Mouse (Mus musculus): Measurements from ENCODE around the gene Slc25a17.

Gene Slc25a17

DNA sequence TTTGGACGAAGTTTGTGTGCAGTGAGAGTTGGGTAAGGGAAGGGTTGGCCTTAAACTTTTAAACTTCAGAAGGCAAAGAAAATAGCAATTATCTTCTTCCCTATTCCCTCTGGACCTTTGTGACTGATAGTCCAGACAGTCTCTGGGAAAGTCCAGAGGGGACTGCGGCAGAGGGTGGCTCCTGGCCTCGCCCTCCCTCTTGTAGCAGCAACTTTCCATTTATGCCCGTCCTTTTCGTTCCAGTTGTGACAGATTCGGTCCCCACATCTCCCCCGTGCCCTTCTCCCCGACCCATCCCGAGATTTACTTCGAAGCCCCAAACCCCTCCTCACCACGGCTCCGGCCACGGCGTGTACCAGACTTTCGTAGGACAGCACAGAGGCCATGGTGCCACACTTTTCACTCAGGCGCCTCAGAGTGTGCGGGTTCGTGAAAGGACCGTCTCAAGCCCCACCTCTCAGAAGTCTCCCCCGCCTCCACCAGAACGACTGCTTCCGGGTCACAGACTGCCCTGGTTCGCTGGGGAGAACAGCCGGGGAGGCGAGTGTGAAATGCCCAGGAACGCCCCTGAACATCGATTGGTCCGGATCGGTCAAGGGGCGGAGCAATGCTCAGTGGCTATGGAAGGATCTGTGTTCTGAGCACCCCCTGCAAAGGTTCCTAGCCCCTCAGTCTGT is at the start of gene Slc25a17:
Gene Slc25a17, minus strand, starts transcription at position 468 of the 677 bp plus-strand sequence.
- in situ Hi-C loops (cut with MboI), result no loop called here

DNA sequence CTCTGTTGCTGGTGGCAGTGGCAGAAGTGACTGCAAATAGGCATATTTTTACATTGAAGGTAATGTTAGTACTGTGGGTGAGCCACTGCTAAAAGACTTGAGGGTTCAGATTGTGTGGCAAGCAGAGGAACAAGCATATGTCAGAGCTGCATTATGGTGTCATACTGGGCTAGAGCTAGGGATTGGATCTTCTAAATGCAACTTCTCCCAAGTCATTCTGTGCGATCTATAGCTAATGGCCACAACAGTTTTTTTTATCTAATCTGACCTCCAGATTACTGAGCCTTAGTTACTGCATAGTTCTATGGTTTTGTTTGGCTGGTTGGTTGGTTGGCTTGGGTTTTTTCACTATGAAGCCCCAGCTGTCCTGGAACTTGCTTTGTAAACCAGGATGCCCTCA is 47.6 kb upstream of the Slc25a17 start, which contains the start of gene Dnajb7:
Gene Dnajb7, minus strand, starts transcription at position 101 of the 400 bp plus-strand sequence.
- in situ Hi-C loops (cut with MboI), result no loop called here

DNA sequence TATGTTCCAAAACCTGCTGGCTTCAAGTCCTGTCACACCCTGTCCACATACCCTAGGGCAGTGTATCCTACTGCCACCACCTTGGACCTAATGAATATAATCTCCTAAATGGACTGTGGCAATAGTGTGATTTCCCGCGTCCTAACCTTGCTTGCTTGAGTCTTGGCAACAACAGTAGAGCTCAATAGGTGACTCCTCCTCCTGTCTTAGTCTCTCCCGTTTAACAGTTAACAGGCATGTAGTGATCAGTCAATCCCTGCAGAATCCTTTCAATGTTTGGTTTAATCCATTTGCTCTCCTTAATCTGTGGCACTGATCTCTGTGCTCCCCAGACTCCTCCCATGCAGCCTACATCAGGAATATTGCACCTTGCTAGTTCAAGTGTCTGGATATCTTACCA is 44.4 kb upstream of the Slc25a17 start:
- in situ Hi-C loops (cut with MboI), result no loop called here

DNA sequence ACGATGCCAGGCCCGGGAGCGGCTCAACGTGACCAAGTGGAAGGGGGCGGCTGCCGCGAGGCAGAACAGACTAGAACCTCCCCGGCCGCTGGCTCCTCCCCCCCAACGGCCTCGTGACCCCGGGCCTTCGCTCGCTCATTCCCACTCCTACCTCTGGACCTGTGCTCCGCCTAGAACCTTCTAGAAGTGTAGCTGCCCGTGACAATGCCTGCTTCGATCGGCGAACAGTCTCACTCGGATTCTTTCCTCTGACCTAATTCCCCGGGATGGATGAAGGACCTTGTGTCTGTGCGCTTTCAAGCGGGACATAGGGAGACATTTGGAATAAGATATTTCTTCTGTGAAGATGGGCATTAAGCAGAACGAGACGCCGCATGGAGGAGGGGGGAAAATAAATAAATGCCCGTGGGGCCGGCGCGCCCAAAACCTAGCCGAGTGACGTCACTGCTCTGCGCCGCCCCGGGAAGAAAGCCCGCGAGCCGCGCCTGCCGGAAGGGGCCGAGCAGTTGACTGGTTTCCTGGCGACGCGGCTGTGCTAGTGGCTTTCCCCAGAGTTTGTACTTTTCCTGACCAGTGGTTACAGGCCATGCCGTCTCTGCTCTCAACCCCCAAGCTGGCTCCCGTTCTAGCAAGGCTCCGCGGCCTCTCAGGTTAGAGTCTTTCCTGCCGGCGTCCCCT is 39.2 kb upstream of the Slc25a17 start, which contains the start of the genes St13 and Xpnpep3:
Gene St13, minus strand, starts transcription at position 440 of the 678 bp plus-strand sequence.
Gene Xpnpep3, plus strand, starts transcription at position 501 of the 678 bp plus-strand sequence.
- in situ Hi-C loops (cut with MboI), result no loop called here

DNA sequence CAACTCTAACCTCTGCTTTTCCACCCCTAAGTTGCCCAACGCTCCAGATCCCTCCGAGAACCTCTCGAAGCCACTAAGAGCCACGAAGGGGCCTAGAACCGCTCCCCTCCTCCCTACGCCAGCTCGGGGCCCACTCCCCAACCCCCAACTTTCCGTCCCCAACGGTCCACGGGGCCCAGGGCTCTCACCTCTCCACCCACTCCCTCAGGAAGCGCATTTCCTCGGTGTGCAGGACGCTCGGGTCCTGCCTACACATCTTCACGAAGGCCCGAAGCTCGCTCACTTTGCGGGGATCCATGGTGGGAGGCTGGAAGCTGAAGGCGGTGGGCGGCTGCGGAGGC is 38.7 kb upstream of the Slc25a17 start:
- in situ Hi-C loops (cut with MboI), result no loop called here

DNA sequence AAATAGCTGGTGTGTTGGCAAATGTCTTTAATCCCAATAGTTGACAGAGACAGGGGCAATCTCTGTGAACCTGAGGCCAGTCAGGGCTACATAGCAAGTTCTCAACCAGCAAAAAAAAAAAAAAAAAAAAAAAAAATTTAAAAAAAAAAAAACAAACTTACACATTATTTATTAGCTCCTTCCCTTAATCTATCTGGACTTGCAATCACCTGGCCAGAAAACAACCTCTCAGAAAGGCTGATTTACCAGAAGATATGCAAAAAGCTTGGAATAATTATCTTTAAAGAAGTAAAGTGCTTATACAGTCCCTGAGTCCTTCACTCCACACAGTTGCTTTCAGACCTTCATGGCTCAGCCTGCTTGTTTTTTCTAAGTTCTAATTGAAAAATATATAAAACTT is 37.6 kb upstream of the Slc25a17 start:
- in situ Hi-C loops (cut with MboI), result no loop called here

DNA sequence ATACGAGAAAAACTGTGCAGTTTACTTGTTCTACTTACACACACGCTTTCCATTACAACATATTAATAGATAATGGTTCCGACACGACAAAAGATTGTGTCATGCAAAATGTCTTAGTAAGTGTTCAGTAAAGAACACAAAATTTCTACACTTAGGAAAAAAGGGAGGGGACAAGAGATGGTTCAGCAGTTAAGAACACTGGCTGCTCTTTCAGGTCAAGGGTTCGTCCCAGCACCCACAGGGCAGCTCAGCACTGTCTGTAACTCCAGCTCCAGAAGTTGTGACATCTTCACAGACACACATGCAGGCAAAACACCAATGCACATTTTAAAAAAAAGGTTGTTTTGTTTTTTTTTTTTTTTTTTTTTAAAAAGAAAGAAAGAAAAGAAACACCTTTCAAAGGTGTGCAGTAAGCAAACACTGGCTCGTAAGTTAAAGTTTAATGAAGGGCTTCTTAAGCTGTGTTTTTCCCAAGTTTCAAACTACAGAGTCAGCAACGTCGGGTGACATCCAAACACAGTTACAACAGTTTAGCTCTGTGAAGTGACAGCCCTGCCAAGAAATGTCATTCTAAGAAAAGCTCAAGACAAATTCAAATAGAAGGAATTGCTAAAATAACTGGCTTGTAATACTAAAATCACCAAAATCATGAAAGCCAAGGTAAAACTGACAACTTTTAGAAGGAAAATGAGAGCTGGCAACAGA is 33.8 kb upstream of the Slc25a17 start:
- in situ Hi-C loops (cut with MboI), result no loop called here

DNA sequence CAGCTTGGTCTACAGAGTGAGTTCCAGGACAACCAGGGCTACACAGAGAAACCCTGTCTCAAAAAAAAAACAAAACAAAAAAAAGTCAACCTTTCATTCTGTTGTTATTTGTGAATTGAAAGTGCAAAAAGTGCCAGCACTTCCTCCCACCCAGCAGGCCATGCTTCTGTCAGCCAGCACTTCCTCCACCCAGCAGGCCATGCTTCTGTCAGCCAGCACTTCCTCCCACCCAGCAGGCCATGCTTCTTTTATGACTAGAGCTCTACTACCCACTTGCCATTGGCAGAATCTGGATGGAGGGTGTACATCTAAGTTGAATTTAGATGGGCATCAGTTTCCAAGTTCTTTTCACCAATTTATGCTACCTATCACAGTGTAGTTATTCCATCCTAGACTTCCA is 32.4 kb upstream of the Slc25a17 start:
- in situ Hi-C loops (cut with MboI), result no loop called here

DNA sequence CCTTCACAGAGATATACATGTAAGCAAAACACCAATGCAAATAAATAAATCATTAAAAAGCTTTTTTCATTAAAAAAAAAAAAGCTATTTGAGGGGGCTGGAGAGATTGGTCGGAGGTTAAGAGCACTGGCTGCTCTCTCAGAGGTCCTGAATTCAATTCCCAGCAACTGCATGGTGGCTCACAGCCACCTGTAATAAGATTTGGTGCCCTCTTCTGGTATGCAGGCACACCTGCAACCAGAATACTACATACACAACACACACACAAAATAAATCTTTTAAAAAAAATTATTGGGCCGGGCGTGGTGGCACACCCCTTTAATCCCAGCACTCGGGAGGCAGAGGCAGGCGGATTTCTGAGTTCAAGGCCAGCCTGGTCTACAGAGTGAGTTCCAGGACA is 25.7 kb upstream of the Slc25a17 start:
- in situ Hi-C loops (cut with MboI), result no loop called here

DNA sequence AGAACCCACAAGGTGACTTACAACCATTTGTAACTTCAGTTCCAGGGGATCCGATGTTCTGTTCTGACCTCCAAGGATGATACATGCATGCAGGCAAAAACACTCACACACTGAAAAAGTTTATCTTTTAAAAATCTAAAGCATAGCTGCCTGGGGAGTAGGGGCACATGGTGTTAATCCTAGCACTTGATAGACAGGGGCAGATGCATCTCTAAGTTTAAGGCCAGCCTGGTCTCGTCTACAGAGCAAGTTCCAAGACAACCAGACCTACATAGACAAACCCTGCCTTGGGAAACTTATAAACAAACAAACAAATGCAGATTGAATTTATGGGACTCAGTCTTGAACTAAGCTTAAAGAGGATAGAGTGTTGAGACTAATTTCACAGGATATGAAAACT is 18.2 kb upstream of the Slc25a17 start:
- in situ Hi-C loops (cut with MboI), result no loop called here

DNA sequence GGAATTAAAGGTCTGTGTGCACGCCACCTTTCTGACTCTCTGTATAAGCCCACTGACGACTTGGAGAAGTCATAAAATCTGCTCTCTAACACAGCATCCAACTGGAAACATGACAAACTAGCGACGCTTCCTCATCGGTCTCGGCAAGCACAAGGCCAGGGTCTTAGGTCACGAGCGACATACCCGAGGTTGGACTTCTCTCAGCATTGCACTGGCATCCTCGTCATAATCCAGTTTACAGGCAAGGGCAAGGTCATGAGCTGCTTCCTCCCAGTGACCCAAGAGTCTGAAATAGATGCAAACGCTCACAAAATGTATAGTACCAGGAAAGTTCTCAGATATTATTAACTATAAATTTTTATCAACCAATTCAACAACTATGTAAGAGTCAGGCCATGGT is 14.0 kb upstream of the Slc25a17 start:
- in situ Hi-C loops (cut with MboI), result no loop called here

DNA sequence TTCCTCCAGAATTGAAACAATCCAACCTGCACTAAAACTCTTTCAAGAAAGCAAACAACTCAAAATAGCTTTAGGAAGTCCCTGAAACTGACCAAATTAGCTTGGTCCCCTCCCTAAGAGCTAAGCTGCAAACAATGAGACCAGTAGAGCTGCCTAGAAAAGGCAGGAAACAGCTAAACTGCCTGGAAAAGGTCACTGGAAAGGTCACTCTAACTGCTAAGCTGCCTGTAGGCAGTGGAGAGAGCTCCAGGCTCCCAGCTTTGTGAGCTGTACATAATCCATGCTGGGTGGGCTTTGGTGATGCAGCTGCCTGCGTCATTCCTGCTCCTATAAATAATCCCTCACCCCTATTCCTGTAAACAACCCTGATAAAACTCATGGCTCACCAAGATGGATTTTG is 9.7 kb upstream of the Slc25a17 start:
- in situ Hi-C loops (cut with MboI), result no loop called here

DNA sequence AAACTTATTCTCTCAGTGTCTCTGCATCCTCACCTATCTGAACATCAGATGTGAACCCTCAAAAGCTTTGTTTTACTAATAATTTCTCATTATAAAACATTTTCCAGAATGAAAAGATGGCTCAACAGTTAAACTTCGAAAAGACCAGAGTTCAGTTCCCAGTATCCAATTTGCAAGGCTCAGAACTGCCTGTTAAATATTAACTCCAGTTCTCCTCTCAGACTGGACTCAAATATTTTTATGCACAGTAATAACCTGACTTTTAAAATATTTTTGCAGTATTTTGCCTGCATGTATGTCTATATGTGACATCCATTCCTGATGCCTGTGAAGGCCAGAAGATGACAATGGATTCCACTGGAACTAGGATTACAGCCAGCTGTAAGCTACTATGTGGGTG is 8.0 kb upstream of the Slc25a17 start:
- in situ Hi-C loops (cut with MboI), result no loop called here

DNA sequence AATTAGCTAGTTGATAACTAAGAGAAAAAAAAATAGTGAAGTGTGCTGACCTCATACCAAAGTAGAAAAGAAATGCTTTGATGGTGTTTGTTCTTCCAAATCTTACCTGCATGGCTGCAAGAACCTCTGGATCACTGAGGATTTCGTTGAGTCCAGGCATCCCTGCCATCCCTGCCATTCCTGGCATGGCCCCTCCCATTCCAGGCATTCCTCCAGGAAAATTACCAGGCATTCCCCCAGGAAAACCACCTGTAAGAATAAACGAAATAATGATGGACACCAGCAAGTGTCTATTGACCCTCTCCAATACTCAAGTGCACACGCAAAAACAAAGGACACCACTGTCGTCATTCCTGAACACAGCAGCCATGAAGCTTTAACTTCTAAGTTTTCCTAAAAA is 5.6 kb upstream of the Slc25a17 start:
- in situ Hi-C loops (cut with MboI), result no loop called here

DNA sequence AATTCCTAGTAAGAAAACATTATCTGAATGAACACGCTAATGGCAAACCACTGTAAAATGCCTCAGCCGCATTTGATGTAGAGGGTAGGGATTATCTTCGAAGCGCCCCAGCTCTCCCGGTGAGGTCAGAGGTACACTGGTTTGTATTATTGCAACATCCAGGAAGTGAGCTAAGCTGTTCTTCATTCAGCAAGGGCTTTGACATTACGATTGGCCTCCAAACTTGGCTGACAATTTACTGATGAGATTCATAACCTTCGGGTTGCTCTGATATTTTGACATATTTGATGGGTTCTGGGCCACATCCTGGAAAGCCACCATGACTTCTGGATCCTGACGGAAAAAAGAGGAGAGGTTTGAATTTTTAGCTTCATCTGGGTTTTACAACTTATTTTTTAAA is 4.6 kb upstream of the Slc25a17 start:
- in situ Hi-C loops (cut with MboI), result no loop called here

DNA sequence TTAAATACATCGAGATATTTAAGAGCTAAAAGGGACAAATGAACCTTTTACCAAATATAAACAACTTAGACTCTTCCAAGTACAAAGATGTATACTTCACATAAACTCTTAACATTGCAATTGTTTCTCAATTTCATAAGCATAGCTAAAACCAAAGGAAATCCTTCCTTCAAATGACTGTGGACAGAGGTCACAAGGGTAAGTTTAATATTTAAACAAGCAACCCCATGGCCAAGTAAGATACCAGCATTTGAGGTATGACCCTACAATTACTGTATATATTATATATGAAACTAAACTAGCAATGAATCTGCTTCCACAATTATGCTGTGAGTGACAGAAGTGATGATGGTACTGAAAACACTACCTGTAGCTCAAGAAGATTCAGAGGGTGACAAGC is 3.7 kb upstream of the Slc25a17 start:
- in situ Hi-C loops (cut with MboI), result no loop called here

DNA sequence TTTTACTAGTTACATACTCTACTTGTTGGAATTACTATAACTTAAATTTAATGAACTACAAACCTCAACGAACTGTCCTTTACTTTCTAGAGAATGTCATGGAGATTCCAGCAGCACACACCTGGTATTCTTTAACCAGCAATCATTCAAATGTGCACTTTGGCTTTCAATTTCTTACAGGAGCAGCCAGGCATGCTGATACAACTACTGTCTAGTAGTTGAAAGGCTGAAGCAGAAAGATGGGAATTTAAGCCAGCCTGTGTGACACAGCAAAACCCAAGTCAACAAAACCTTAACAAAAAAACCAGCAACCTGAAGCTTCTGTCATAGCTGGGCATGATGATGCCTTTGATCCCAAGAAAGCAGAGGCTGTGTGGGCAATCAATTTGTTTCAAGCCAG is 1.9 kb upstream of the Slc25a17 start:
- in situ Hi-C loops (cut with MboI), result no loop called here

DNA sequence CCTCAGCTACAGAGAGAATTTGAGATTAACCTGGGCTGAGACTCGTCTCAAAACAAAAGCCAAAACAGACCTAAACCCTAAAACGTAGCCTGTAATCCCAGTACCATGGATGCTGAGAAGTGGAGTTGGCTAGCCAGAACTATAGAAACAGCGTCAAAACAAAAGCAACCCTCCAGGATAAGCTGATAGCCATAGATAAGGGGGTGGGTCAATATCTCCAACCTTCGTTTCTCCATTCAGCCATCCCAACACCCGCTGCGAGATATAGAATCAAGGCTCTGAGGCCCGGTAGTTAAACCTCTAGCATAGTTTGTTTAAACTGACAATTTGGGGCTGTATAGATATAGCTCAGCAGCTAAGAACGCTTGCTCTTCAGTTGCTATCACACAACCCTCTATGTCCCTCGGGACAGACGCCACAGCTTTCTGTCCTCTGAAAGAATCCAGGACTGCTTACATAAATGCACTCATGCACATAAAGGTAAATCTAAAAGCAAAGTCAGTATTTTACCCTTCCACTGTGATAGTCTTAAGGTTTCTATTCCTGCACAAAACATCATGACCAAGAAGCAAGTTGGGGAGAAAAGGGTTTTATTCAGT is 904 bp upstream of the Slc25a17 start:
- in situ Hi-C loops (cut with MboI), result no loop called here

DNA sequence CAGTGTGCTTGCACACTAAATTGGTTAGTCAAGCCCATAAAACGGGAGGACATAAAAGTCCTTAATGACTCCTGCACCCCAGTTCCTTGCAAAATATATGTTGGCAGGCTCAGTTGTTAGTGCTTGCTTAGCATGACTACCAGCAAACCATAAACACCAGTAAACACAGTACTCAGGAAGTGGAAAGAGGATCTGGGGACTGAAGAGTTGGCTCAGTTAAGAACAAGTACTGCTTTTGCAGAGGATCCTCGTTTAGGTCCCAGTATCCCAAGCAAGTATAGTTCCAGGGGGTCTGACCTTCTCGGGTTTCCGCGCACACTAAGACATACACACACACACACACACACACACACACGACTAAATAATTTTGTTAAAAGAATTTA is 401 bp upstream of the Slc25a17 start:
- in situ Hi-C loops (cut with MboI), result no loop called here

DNA sequence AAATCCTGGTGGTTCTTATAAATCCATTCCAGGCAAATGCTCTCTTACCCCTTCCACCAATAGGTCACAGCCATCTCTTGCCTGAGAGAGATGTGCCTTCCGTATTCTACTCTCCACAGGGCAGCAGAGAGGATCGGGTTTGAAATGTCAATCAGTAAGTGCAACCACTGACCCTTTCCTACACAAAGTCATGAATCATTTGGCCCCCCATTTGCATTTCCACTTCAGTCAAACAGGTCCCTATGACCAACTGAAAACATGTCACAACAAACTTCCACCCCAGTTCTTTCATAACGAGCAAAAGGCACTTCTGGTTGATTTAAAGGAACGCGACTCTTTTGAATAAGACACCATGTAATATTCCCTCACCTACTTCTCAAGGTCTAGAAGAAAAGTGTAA is 1.2 kb downstream of the Slc25a17 start:
- in situ Hi-C loops (cut with MboI), result no loop called here

DNA sequence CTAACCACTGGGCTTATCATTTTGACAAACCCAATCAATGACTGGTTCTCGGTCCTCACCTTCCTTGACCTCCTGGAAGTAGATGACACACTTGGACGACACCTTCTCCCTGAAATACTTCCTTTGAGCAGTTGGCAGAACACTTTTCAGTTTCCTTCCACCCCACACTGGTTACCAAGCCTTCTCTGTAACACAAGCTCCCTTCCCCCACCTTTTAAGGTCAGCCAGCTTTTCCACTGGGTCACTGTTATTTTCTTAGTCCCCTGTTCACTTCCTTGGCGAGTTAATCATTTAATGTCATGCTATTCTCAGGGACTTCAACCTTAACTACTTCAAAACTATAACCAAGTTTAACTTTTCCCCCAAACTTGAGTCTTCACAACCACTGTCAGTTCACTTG is 1.7 kb downstream of the Slc25a17 start:
- in situ Hi-C loops (cut with MboI), result no loop called here

DNA sequence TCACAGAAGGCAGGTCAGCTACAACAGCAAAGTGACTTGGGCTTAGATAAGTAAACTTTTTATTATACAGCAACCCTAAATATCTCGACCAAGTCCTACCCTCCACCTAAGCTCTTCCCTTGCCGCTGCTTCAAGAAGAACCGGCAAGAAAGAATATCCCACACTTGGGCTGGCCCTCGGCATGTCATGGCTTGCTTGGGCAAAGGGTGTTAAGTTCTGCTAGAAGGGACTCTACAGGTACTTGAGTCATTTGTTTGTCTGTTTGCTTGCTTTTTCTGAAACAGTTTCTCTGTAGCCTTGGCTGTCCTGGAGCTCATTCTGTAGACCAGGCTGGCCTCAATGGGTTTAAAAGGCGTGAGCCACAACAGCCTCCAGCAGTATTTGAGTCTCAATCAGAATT is 3.7 kb downstream of the Slc25a17 start:
- in situ Hi-C loops (cut with MboI), result no loop called here
